10 mouse cellular contexts compared by ENCODE assay signal in the genomic region with DNA sequence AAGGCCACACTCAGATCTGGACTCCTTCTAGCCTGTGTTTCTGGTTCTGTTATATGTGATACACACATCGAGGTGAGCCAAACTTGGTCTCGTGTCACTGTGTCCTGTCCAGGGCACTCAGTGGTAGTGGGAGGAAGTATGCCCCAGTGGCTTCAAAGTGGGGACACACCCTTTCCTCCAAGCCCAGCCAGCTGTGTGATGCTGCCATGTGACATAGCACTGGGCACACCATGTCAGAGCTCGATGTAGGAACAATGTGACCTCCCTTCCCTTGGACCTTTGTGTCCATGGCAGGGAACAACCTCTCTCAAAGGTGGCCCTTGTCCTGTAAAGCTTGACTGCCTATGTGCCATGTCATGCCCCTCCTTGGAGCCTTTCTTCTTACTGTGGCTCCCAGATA. TPM values are rescaled to one million over a fixed set of nuclear protein-coding genes. Genes with fewer than 3 reads are reported as not detected.
A peak's percentile ranks its signal among the peaks of the same experiment; 100 is the strongest.
DNase-seq lines count a peak whose midpoint lies in the region; ATAC-seq and TF ChIP-seq lines count a peak whose summit lies in the region.
"Had no signal": no experiment of that assay in that cellular context is flagged by ENCODE, and none has a peak within 500 bp of the region (broad histone marks: within the 10 kb centered on the region; RNA-seq: fewer than 3 reads in every experiment).

No protein-coding gene starts in this region.

- no peak overlapping the region for H3K9ac ChIP-seq in kidney, postnatal 0 days (ENCODE audit: low read depth, low read length)
- H3K9ac ChIP-seq: midbrain, embryonic 12.5 days had no signal

- TF ChIP-seq CTCF in kidney, postnatal 0 days (IDR thresholded peaks at IDR 0.05; ENCODE audit: low read depth): no peak
- TF ChIP-seq CTCF in Patski (IDR thresholded peaks at IDR 0.05): no peak

- no peaks in the 10 kb centered on the region for H3K9me3 ChIP-seq in kidney, postnatal 0 days (replicated peaks; ENCODE audit: low read length)
- H3K9me3 ChIP-seq: midbrain, embryonic 12.5 days had no signal

- H3K27me3 ChIP-seq in kidney, postnatal 0 days (ENCODE audit: insufficient read depth, low read length): no peaks in the 10 kb centered on the region
- H3K27me3 ChIP-seq in Patski: no peaks in the 10 kb centered on the region
- H3K27me3 ChIP-seq: midbrain, embryonic 12.5 days had no signal

- in situ Hi-C loops in Patski (cut with MboI; ENCODE audit: low pct_unique_long_range_greater_than_20kb): loop anchor here (5.0 kb wide), 1 partner anchor 82 kb away; no protein-coding TSS in a partner anchor

- DNase-seq in cerebellum, adult 8-10 months: no peak
- DNase-seq in kidney, postnatal 0 days (ENCODE audit: low spot score): no peak
- no peak for DNase-seq in kidney, postnatal 10 days
- DNase-seq in Patski (ENCODE audit: low read depth, low spot score): no peak
- DNase-seq in lung, postnatal 4 days: peak; percentile 28 to 55
- no peak for DNase-seq in cerebellum, postnatal 36 days
- DNase-seq in layer of hippocampus, postnatal 36 days: no peak

- POLR2A ChIA-PET in Patski (lab: Charles Lee): interaction anchor here (0.9 to 1.6 kb wide), 2 partner anchors 19 to 55 kb away, joined by 3 to 9 read pairs; no protein-coding TSS in a partner anchor

- H3K4me1 ChIP-seq in kidney, postnatal 0 days (replicated peaks; ENCODE audit: insufficient read depth, low read length): 0 out of 2 replicates have a peak, but pooled peaks cover 2% of the 10 kb centered on the region

- no peak overlapping the region for H3K4me3 ChIP-seq in kidney, postnatal 0 days (replicated peaks; ENCODE audit: low read depth, low read length)
- H3K4me3 ChIP-seq: midbrain, embryonic 12.5 days had no signal

- no peak overlapping the region for H3K4me2 ChIP-seq in kidney, postnatal 0 days (ENCODE audit: low read length)
- H3K4me2 ChIP-seq: midbrain, embryonic 12.5 days had no signal

- WGBS in kidney, postnatal 0 days: 50% methylated on average over 3 of the region's 3 CpGs

- H3K36me3 ChIP-seq in kidney, postnatal 0 days (ENCODE audit: insufficient read depth, low read length): no peaks in the 10 kb centered on the region
- H3K36me3 ChIP-seq: midbrain, embryonic 12.5 days had no signal

- CTCF ChIA-PET in Patski (lab: Charles Lee): no interaction called here

- 0 out of 2 replicates have a peak, but pooled peaks have one; percentile 10 for ATAC-seq in cerebellum, adult (ENCODE audit: insufficient number of reproducible peaks, low FRiP score, low TSS enrichment)
- ATAC-seq in kidney, postnatal 0 days (replicated peaks; ENCODE audit: low FRiP score, low read depth): peak; percentile 64; the same call in 1 of the 2 replicates
- ATAC-seq in Patski: peak; percentile 24

- H3K27ac ChIP-seq in kidney, postnatal 0 days: no peak overlapping the region
- H3K27ac ChIP-seq: midbrain, embryonic 12.5 days had no signal

RNA-seq across cellular contexts. Expression of a gene that starts 54.5 kb away (rescaled TPM):
- 1.4 and 1.6 TPM in 2 replicates for polyA plus RNA-seq in kidney, postnatal 0 days (2015; fragmentation: Nextera tagmentation; extraction: Ambion mirVana)
- 0.15 TPM for polyA plus RNA-seq in Patski (2021)
- total RNA-seq in layer of hippocampus, postnatal 36 days (2021): not detected
- total RNA-seq: left cerebral cortex, postnatal 25 days had no signal
- polyA plus RNA-seq: midbrain, embryonic 12.5 days had no signal

Comparison
In these comparisons a context has a peak if more than half of its experiments do, and no peak if none do; other contexts are left out.
1. ATAC-seq: peak in every context shown above with its lines; median percentile 64 in kidney, postnatal 0 days; 24 in Patski; 10 in cerebellum, adult.
2. DNase-seq: peak in lung, postnatal 4 days (2 of 2); none in cerebellum, adult 8-10 months (single experiment), kidney, postnatal 0 days (single experiment), kidney, postnatal 10 days (single experiment), Patski (single experiment), cerebellum, postnatal 36 days (0 of 2) and layer of hippocampus, postnatal 36 days (0 of 2).